Mouse (Mus musculus) MN1 (cell line): ENCODE results near the gene Toe1.

Source experiments
- DNase-seq: peaks from one replicate; pipeline ENCODE4 v3.0.0-alpha.2; 2016; ENCODE audit warnings: low spot score

The Toe1 gene

DNA sequence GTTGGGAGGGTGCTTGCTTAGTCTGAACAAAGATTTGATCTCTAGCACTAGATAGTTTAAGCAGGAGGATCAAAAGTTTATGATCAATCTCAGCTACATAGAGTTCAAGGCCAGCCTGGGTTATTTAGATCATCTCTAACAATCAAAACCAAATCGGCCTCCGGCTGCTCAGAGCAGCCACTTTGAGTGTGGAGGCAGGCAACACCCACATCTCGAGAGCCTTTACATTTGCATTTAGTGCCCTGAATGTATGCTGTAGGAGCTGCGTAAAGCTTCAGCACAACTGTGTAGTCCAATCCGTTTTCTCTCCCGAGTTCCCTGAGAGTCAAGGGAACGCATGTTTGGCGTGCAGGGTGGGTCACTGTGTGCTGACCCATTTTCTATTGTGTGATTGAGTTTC, 15.0 kb downstream of the Toe1 start:
- no peak for DNase-seq

DNA sequence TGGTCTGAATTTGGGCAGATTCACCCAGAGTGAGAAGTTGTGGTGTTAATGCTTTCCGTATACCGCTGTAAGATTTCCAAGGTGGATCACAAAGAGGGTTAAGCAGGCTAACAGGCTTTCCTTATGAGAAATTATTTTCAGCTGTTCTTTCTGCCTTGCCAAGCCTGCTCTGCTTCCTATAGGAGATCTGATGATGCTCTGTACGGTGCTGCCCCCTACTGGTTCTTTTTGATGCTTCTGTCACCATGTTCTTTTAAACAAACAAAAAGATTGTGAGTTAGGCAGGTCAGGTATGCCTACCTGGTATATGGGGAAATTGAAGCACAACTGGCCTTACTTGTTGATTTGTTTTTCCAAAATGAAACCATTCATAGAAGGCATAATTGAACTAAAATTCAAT, 18.5 kb downstream of the Toe1 start:
- DNase-seq, result peak; percentile 72

DNA sequence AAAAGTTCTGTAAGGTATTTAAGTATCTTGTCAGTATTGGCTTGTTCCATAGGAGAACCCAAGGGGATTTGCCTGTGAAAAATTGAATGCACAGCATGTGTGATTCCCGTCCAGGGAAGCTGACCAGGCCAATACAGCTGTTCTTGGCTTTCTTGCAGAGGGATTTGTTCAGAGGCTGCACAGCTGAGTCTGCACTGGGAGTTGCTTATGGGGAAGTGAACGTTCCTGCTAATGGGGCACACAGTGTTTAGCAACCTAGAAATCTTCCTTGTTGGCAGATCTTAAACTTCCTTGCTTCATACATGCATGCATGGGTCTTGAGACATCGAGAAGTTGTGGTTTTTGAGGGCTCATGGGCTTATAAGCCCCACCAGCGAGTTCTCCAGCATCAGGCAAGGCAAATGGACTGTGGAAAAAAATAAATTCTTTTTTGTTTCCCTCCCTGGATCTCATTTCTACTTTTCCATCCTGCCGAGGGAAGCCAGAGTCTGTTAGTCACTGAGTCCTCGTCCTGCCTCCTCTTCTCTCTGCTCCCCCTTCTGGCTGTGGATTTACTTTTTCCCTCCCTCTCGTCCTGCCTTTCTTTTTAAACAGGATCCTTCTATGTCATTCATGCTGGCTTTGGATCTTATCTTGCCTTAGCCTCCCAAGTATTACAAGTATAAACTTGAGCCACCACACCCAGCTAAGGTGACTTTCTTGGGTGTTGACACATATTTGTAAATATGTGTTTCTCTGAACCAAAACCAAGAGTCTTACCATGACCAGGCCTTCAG, 19.3 kb downstream of the Toe1 start:
- no peak for DNase-seq

DNA sequence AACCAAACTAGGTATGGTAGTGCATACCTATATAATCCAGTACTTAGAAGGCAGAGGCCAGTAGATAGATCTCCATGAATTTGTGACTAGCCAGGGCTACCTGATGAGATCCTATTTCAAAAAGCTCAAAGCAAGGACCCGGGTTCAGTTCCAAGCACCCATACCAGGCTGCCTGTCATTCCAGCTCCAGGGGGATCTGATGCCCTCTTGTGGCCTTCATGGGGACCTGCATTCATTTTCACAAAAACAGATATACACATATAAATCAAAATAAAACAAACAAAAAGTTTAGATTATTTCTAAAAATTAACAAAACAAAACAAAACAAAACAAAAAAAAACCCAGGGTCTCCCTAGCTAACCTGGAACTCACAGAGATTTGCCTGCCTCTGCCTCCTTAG, 20.9 kb downstream of the Toe1 start:
- no peak for DNase-seq

DNA sequence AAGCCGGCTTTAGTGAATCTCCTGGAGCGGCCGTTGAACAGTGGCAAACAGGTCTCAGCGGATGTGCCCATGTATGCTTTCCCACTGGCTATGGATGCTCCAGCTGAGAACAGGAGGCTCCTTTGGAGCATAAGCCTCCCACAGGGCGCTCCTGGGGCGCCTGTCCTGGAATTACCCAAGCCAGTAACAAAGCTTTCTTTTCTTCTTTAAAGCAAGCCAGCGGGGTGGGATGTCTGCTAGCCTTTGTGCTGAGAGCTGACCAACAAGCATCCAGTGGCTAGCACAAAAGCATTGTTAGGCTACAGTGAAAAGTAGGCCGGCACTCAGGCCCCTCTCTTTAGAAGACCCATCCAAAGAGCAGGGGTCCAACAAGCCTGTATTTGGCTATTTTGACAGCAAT, 25.3 kb downstream of the Toe1 start:
- DNase-seq, result no peak

DNA sequence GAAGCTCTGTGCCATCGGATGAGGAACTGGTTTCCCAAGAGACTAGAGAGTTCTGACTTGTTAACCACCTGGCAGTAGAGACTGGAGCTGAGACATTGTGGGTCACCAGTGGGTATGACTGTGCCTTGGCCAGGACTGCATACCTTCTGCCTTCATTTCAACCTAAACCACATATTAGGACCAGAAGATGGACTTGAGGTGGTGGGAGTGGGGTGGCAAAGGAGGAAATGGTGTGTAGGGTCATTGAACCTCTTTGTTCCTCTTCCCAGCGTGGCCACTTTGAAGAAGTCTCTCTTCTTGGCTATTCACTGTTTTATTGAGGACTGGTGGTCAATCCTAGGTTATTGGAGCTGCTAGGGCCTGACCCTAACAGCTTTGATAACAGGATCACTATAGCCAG, 26.1 kb downstream of the Toe1 start:
- DNase-seq, result no peak

DNA sequence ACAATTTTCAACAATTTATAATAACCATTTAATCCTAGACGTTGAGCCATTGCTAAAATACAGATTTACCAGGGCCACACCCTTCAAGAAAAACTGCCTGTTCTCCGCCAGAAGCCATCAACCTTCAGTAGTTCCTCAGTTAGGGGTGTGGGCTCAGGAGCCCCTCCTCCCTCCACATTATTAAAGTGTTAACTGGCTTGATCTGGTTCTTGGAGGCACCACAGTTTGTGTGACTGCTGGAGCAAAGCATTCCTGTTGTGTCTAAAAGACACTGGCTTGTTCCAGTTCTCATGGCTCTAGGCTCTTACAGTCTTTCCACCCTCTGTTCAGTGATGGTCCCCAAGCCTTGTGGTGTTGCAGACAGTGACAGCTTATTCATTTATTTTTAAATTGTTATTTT, 26.9 kb downstream of the Toe1 start:
- no peak for DNase-seq

DNA sequence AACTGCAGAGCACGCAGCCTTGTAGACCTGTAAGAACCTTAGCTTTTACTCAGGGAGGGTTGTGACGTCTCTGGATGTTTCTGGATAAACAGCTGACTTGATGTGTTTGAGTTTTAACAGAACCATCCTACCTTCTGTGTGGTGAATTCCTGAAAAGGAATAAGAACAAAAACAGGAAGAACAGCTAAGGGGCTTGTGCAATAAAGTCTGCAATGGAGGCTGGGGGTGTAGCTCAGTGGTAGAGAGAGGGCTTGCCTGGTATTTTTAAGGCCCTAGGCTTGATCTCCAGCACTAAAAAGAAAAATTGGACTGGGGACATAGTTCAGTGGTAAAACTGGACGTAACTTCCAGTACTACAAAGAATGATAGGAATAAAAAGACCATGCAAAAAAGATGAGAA, 30.4 kb downstream of the Toe1 start:
- no peak for DNase-seq

DNA sequence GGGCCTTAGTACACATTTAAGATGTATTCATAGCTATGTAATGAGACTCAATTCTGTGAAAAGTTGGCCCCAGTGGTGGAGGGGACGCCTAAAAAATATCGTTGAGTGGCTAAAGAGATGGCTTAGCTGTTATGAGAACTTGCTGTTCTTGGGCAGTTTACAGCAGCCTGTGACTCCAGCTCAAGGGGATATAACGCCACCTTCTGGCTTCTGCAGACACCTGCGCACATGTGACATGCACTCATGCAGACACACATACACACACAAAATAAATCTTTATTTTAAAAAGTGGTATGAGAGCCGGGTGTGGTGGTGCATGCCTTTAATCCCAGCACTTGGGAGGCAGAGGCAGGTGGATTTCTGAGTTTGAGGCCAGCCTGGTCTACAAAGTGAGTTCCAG, 31.0 kb downstream of the Toe1 start:
- DNase-seq, result no peak

DNA sequence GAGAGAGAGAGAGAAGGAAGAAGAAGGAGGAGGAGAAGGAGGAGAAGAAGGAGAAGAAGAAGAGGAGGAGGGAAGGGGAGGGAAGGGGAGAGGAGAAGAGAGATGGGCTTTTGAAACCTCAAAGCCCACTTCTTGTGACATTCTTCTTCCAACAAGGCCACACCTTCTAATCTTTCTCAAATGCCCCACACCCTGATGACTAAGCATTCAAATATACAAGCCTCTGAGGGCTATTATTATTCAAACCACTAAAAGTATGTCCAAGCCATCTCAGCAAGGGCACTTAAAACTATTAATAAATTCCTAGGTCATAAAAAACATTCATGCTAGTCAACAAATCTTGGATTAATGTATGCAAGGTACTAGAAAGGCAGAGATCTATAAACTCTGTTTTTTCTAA, 38.4 kb downstream of the Toe1 start:
- no peak for DNase-seq

DNA sequence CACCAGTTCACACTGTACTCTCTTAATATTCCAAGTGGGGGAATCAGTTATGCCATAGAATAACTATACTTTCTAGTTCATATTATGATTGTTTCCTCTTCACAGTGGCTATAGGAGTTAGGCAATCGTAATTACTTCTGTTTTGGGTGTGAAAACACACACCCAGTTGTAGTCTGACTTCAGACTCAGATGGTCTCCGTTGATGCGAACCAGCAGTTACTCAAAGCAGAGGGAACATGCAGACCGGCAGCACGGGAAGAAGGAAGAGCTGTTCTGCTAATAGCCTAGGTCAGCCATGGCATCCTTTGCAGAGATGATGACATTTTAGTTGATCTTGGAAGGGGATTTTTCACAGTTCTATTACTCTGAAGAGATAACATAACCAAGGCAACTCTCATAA, 38.9 kb downstream of the Toe1 start:
- DNase-seq, result no peak

DNA sequence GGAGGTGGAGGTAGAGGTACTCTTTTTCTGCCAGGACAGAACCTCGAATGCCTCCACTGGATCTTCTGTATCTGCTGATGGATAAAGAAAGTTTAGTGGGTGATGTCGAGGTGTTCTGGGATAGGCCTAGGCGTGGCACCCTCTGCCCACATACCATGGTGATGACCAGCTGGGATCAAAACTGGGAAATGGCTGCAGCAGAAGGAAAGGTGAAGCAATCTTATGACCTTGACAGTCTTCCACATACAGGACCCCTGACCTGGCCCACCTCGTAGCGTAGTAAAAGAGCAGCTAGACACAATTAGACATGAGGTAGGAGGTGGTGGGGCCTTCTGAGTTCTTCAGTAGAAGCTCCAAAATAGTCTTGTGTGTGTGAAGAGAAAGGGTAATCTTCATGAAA, 43.4 kb downstream of the Toe1 start:
- no peak for DNase-seq

DNA sequence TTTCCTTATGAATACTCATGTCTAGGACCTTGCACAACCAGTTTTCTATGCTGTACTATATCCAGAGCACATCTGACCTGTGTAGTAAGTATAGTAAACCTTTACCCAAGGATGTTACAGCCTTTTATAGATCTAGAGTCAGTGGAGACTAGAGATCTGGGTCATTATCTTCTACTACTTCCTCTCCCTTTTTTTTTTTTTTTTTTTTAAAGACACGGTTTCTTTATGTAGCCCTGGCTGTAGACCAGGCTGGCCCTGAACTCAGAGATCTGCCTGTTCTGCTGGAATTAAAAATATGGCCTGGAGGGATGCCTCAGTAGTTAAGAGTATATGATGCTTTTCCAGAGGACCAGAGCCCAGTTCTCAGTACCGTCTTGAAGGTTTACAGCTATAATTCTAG, 45.5 kb downstream of the Toe1 start:
- DNase-seq, result no peak

DNA sequence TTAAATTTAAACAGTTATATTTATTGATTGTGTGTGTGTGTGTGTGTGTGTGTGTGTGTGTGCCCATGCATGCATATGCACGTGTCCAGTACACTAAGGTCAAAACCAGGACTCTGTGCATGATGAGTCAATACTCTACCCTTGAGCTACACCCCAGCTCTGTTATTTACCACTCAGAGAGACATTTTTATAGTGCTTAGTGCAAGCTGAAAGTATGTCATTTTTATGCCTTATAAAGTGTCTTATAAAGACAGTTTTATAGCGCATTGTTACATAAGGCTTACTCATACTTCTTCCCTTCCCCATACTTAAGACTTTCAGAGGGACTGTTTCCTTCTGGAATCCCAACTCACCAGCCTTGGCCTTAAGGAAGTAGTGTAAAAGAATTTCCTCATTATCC, 57.7 kb downstream of the Toe1 start:
- no peak for DNase-seq
